Mouse (Mus musculus) MEL-GATA-1-ER (cell line): ENCODE measurements around the gene Rbx1.
"Not testable (repeated sequence)": the region's sequence is repeated elsewhere in the genome, so short reads cannot be mapped to it uniquely, and the experiment has no call there.

Experiments used
- DNase-seq: peaks from one replicate; pipeline ENCODE4 v3.0.0-alpha.2; 2012; ENCODE audit warnings: low read depth; ENCODE audit errors: extremely low read depth

Rbx1 gene

GRCm38 (mm10) chr15:81465901-81466737, at the start of gene Rbx1:
Gene Rbx1, plus strand, starts transcription at chr15:81466296.
- peak; percentile 93 for DNase-seq

GRCm38 (mm10) chr15:81416763-81417310, 49.3 kb upstream of the Rbx1 start:
- not testable (repeated sequence) for DNase-seq

- DNase-seq = no peak
Observed at GRCm38 (mm10) chr15:81418065-81418464, 48.0 kb upstream of the Rbx1 start.

DNA sequence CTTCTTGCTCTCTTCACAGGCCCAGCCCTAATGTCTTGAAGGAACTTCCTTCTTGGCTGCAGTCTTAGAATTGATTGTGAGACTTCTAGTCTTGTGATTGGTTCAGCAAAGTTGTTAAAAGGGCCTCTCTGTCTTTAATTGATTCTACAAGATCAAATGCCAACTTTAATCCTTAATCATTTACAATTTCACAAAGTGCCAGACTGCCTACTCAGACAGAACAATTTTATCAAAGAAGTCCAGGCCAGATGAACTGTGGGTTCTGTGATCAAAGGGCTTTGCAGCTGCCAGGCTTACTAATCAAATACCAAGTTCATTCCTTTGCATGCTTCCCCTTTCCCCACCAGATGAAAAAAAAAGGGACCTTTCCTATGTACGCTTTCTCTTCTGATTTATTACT, 44.6 kb upstream of the Rbx1 start:
- DNase-seq = no peak

GRCm38 (mm10) chr15:81422156-81422681, 43.9 kb upstream of the Rbx1 start:
- no peak for DNase-seq

GRCm38 (mm10) chr15:81425311-81425710, 40.8 kb upstream of the Rbx1 start:
- DNase-seq = no peak

- DNase-seq = no peak
Observed at GRCm38 (mm10) chr15:81427947-81428346, 38.1 kb upstream of the Rbx1 start.

DNA sequence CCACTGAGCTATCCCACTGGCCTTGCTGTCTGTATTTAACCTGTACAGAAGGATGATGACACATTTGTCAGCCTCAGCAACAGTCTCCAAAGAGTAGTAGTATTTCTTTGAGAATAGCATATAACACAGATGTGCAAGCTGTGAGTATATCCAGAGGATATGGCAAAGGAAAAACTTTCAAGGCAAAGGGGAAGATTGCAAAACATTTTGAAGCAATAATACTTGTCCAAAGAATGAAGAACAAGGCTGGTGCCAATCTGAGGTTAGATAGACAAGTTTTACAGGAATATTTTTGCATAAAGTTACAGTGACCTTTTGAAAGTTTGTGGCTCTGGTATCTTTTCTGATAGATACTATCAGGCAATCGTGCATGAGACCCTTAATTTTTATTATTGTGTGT, 34.9 kb upstream of the Rbx1 start:
- no peak for DNase-seq

DNA sequence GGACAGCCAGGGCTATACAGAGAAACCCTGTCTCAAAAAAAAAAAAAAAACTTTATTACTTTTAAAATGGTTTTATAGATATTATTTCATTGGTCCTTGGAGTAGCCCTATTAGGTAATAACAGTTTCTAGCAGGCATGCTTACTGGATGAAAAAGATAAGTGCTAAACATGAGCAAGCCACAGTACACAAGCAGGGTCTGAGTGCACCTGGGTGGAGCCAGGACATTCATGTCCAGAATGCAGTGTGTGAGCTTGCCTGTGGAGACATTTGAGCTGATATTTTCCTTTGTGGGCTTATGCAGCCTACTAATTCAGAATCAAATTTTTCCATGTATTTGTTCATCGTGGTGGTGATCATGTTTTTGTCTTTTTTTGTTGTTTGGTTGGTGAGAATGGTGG, 27.8 kb upstream of the Rbx1 start:
- DNase-seq = no peak

GRCm38 (mm10) chr15:81439236-81439635, 26.9 kb upstream of the Rbx1 start:
- DNase-seq = no peak

- DNase-seq = peak; percentile 46
Observed at GRCm38 (mm10) chr15:81448463-81448862, 17.6 kb upstream of the Rbx1 start.

DNA sequence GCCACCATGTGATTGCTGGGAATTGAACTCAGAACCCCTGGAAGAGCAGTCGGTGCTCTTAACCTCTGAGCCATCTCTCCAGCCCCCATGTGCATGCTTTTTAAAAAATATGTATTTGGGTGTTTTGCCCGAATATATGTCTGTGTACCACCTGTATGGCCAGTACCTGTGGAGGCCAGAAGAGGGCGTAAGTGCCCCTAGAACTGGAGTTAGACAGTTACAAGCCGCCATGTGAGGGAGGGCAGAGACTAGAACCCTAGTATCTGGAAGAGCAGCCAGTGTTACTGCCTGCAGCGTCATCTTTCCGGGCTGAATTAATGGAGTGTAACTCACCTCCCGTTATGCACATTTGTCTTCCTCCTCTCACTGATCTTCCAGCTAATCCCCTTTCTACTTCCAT, 4.6 kb upstream of the Rbx1 start:
- no peak for DNase-seq

- DNase-seq = no peak
Observed at GRCm38 (mm10) chr15:81465016-81465660, 958 bp upstream of the Rbx1 start.

GRCm38 (mm10) chr15:81466738-81467113, 630 bp downstream of the Rbx1 start:
- DNase-seq = no peak

DNA sequence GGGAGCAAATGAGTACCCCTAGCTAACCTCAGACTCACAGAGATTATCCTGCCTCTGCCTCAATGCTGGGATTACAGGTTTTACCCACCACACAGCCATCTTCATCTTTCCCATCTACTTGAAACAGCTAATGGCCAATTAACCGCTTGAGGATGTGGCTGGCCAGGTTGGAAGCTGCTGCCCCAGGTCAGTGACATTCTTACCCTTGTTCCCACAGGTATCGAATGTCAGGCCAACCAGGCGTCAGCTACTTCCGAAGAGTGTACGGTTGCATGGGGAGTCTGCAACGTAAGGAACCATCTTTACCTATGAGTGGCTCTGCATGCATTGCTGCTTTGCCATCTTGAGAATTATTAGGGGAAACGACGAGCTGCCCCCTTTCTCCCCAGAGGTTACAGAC, 4.6 kb downstream of the Rbx1 start:
- no peak for DNase-seq

DNA sequence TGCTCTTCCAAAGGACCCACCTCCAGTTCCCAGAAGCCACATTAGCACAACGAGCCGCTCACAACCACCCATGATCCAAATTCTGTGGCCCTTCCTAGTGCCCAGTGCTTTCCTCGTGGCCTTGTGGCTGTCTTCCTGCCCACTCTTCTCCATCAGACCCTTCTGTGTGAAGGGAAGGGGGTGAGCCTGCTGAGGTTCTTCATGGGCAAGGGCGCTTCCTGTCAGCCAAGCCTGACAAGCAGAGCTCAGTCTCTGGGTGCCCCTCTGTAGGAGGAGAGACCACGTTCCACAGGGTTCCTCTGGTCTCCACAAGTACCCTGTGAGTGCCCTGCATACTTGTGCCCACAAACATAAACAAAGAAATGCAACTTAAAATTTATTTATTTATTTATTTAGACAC, 6.2 kb downstream of the Rbx1 start:
- DNase-seq = no peak

DNA sequence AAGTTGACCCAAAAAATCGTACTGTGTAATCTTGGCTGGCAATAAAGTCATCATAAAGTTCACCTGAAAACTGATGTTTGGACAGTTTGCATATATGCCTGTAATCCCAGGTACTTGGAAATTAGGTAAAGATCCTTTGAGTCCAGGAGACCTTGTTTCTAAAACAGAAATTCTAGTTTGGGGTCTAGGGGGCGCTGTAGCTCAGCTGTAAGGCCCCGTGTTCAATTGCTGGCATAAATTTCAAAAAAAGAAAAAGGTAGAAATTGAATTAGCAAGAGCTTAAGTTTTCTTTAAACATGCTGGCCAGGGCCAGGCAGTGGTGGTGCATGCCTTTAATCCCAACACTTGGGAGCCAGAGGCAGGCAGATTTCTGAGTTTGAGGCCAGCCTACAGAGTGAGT, 9.6 kb downstream of the Rbx1 start:
- no peak for DNase-seq

- DNase-seq = no peak
Observed at GRCm38 (mm10) chr15:81476597-81476996, 10.5 kb downstream of the Rbx1 start.

DNA sequence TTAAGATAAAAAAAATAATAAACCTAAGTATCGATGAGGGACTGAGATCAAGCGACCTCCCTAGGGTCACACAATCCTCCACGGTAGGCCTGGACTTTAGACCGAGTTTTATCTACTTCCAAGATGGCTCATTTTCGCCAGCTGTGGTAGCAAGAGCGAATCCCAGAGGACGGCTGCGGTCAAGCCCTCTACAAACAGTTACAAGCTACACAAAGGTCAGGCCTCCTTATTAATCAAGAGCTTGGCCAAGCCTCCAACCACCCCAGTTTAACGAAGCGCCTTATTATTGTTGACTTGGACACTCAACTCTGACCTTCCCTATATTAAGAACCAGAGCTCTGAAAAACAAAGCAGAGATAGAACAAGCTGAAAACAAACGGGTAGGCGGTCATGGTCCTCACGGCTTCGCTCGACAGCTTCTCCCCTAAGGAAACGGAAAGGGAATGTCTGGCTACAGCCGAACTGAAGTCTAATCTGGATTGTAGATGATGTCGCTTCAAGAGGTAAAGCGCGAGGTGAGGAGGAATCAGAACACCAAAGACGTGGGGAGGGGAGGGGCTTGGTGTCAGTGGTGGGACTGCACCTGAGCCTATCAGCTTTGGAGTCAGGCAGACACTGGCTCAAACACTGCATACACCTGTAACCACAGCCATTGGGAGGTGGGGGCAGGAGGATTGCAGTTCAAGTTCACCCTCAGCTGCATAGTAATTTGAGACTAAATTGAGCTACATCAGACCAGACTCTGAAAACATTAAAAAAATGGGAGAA, 13.5 kb downstream of the Rbx1 start:
- no peak for DNase-seq

GRCm38 (mm10) chr15:81480284-81480683, 14.2 kb downstream of the Rbx1 start:
- DNase-seq = not testable (repeated sequence)

- DNase-seq = peak; percentile 91
Observed at GRCm38 (mm10) chr15:81480977-81481379, 14.9 kb downstream of the Rbx1 start.

- DNase-seq = no peak
Observed at GRCm38 (mm10) chr15:81482966-81483365, 16.9 kb downstream of the Rbx1 start.
